Mouse (Mus musculus) heart, postnatal 36 days (tissue): ENCODE results near the gene Cdon. TPM values are rescaled to one million over a fixed set of nuclear protein-coding genes. Genes with fewer than 3 reads are reported as not detected.

Source experiments
- DNase-seq, 2 experiments: peaks; one replicate each; pipeline ENCODE4 v3.0.0; 2021 to 2022
- intact Hi-C: fragments of 180-260 bp; cut with DNase I; formaldehyde crosslinking; loops from one replicate; pipeline ENCODE4 v1.15.1; 2025
- total RNA-seq, 2 experiments: library from RNA; stranded (reverse); gene quantifications; 2 replicates each; pipeline ENCODE4 v1.2.3; 2021

The Cdon gene
- total RNA-seq, 2 experiments from 2014 or later = 13.3 to 16.2 TPM

DNA sequence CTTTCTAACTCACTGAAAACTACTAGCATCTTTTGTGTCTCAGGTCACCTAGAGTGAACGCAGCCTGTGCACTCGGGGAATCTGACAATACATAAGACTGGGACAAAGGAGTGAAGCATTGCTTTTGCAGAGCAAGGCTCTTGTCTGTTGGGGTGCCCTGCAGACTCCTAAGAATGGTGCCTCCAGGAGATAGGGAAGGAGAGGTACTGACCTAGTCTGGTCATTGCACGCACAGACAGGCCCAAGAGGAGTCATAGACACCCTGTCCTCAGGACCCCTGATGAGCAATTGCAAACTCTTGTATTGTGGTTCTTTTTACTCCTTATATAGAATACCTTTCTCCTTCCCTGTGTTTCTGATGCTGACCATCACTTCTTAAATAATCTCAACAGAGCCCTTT is 13.4 kb downstream of the Cdon start:
- DNase-seq = no peak

GRCm38 (mm10) chr9:35435565-35435964 is 14.6 kb downstream of the Cdon start:
- DNase-seq = no peak
- intact Hi-C loops = no loop called here

More for the DNA sequence above, 13.4 kb downstream of the Cdon start:
- intact Hi-C loops = no loop called here

DNA sequence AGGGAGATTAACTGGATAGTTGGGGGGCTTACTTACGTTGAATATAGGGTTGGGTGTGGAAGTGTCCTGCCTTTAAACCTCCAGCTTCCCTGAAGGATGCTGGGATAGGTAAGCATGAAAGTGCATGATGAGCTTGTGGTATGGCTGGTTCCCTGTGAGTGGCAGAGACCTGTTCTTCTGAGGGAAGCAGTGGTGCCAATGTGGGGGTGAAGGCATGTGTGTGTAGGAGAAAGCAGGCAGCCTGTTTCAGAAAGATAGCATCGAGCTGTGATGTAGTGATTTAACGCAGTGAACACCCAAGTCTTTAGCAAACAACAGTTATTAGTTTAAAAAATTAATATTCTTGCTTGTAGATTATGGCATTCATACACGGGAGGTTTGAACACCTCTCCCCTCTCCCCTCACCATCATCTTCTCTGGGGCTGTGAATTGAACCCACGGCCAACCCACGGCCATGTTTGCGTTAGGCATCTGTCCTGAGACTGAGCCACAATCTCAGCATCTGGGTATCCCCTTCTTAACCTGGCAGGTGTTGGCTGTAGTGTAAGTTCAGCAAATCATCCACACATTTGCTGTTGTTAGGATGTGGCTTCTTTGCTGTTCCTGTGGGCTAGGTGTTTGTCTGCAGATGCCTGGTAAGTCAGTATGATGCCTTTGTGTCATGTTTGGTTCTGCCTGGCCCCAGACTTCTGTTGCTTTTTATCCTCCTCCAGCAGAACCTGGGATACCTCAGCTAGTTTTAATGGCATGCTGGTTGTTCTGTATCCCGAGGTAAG is 17.5 kb downstream of the Cdon start:
- no peak for DNase-seq
- intact Hi-C loops = no loop called here

- intact Hi-C loops = no loop called here
- no peak for DNase-seq
Measured at GRCm38 (mm10) chr9:35439062-35439442, 18.1 kb downstream of the Cdon start.

DNA sequence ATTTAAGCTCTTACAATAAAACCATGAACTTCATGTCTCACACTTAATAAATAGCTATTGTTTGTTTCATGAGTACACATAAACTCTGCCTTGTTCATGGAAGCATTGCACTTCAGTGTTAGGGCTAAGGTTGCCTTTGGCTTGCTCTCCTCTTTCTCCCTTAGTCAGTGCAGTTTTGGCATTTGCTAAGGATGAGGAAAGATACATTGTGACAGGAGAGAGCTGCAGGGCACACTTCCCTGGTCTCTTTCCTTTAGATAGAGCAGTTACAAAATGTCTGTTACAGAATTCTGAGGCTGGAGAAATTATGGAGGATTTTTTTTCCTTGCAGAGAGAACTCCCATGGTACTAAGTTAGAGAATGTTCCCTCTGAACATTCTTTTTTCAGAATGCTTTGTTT is 18.8 kb downstream of the Cdon start:
- intact Hi-C loops = no loop called here
- no peak for DNase-seq

GRCm38 (mm10) chr9:35442476-35442875 is 21.5 kb downstream of the Cdon start:
- no peak for DNase-seq
- intact Hi-C loops = no loop called here

GRCm38 (mm10) chr9:35443618-35444511 is 22.9 kb downstream of the Cdon start:
- DNase-seq = no peak

GRCm38 (mm10) chr9:35444512-35444886 is 23.6 kb downstream of the Cdon start:
- intact Hi-C loops = no loop called here

More at GRCm38 (mm10) chr9:35443618-35444511, 22.9 kb downstream of the Cdon start:
- intact Hi-C loops = no loop called here

DNA sequence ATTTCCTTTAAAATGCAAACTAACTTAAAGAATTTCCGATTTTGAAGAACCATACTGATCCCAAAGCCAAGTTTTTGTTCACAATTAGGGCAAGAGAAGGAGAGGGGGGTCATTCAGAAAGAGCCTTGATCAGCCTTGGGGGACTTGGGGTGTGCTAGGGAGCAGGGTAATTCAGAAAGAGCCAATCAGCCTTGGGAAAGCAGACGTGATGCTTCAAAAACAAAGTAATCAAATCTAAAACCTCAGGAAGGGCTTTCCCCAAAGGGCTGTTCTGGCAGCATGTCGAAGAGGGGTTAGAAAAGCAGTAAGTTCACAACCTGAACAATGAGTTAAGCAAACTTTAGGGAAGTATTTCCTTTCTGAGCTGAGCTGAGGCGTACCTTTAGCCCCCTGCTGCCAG is 26.0 kb downstream of the Cdon start:
- intact Hi-C loops = no loop called here
- DNase-seq = no peak

More at GRCm38 (mm10) chr9:35444512-35444886, 23.6 kb downstream of the Cdon start:
- DNase-seq = no peak

- intact Hi-C loops = no loop called here
Measured at GRCm38 (mm10) chr9:35453311-35453710, 32.4 kb downstream of the Cdon start.

DNA sequence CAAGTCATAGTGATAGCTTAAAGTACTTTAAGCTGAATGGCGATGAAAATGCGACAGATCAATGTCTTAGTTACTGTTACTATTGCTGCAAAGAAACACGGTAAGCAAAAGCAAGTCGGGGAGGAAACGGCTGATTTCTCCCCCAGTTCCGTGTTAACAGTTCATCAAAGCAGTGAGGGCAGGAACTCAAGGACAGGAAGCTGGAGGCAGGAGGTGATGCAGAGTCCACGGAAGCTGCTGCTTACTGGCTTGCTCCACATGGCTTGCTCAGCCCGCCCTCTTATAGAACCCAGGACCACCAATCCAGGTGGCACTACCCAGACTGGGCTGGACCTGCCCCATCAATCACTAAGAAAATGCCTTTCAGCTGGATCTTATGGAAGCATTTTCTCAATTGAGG is 38.7 kb downstream of the Cdon start:
- DNase-seq = no peak
- intact Hi-C loops = no loop called here

More at GRCm38 (mm10) chr9:35453311-35453710, 32.4 kb downstream of the Cdon start:
- no peak for DNase-seq

- DNase-seq = no peak
- intact Hi-C loops = no loop called here
Measured at GRCm38 (mm10) chr9:35467264-35467817, 46.4 kb downstream of the Cdon start.

DNA sequence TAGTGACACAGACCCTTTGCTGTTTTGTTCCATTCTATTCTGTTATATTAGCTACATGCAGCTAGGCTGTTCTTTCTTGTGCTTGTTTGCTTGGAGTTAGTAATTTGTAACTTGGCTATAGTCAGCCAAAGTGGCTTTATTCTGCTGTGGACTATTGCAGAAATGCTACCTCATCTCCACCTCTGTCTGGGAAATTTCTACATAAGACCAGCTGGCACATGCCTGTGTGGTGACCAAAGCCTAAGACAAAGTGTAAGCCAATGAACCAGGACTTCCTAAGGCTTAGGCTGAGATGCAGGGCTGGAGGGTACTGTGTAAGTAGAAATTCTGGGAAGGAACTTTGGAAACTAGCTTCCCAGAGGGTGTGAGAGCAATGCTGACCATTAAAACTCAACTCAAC is 48.0 kb downstream of the Cdon start:
- no peak for DNase-seq
- intact Hi-C loops = no loop called here

GRCm38 (mm10) chr9:35474104-35474724 is 53.3 kb downstream of the Cdon start:
- intact Hi-C loops = no loop called here
- no peak for DNase-seq

- intact Hi-C loops = no loop called here
- no peak for DNase-seq
Measured at GRCm38 (mm10) chr9:35475394-35475793, 54.5 kb downstream of the Cdon start.

DNA sequence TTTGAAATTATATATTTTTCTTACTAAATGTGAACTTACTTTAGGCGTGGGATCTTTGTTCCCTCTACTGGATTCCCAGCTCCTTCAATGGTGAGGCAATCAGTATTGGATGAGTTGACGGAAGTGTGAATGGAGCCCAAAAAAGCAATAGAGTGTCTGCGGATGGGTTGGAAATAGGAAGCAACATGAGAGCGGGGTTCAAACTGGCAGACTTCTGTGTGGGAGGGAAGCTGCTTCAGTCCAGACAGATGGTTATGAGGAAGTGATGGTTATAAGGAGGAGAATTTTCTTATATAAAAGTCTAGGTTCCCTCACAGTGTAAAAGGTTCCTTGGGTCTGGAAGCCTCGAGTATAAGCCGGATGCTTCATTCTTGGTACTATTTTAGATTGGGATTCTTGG is 58.5 kb downstream of the Cdon start:
- intact Hi-C loops = no loop called here
- no peak for DNase-seq

DNA sequence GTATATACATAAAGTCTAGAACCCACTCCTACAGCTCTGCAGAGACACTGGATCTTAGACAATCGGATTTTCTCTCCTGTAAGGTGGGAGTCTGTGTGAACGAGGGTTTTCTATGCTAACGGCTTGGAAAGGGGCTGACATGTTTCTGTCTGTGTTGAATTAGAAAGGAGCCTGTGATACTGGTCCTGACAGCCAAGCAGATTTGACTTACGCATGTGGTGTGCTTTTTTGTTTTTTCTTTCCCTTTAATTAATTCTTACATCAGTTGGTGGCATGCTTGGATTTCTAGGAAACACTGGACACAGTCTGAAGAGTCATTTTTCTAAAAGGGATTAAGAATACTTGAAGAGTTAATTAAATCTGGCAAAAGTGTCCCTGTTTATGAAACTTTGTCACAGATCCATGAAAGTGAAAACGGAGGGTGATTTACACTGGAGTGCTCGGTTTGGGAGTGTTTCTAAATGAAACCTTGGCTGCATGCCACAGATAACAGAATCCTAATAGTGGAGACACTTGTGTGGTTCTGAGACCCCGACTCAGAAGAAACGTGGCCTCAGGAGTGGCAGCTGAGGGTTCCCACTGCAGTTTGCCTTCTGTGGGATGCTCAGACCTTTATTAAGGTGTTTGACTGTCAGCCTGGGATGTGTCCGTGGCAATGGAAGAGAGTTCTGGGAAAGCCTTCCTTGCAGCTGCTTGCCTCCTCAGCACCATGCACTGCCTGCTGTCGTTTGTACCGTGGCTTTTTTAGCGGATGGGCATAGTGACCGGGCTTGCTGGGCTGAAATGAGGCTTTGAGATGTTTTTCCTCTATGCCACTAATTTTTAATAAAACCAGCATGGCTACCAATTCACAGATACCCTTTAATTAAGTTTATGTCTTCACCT is 61.3 kb downstream of the Cdon start:
- intact Hi-C loops = no loop called here
- no peak for DNase-seq

DNA sequence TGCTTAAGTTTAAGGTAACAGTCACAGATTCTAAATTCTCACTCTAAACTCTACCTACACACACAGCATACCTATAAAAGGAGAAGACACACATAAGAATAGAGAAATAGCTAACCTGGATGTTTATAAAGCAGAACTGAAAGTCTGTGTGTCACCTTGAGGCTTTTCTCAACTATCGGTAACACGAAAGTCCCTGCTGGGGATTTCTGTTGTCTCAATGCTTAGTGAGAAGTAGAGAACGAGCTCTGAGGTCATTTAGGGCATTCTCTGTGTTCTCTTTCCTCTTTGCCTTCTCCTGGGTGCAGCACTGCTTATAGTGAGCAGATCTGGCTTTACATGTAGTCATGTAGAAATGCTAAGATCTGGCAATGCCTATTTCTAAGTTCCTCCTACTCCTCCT is 63.0 kb downstream of the Cdon start:
- DNase-seq = no peak
- intact Hi-C loops = no loop called here

DNA sequence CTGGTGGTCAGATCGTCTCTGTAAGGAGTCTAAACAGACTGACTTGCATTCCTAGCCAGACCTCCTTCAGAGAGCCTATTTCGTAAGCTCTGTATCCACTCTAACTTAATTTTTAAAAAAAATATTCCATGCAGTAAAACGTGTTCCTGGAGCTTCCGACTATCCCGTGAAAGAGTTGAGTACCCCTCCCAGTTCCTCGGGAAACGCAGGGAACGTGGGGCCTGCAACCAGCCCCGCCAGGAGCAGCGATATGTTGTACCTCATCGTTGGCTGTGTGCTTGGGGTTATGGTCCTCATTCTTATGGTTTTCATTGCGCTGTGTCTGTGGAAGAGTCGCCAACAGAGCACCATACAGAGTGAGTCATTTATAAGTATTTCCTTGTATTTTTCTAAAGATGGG is 65.7 kb downstream of the Cdon start:
- DNase-seq = no peak
- intact Hi-C loops = no loop called here

GRCm38 (mm10) chr9:35488496-35488895 is 67.6 kb downstream of the Cdon start:
- intact Hi-C loops = no loop called here
- DNase-seq = no peak
